Mouse (Mus musculus) midbrain, postnatal 0 days (tissue): ENCODE measurements around the gene Kcmf1. TPM values are rescaled to one million over a fixed set of nuclear protein-coding genes. Genes with fewer than 3 reads are reported as not detected.

ENCODE experiments used
- ATAC-seq: fragments of 200-750 bp; cut with Nextera tagmentation; 2 replicates; pipeline ENCODE4 v1.8.0; 2017; ENCODE audit warnings: moderate number of reproducible peaks, mild to moderate bottlenecking, moderate TSS enrichment, moderate library complexity; ENCODE audit not compliant: low FRiP score
- DNase-seq: peaks from one replicate; pipeline ENCODE4 v3.0.0-alpha.2; 2015; ENCODE audit warnings: low spot score
- H3K27ac ChIP-seq: fragments of 300-500 bp; sonication (generic); 2 replicates; pipeline ENCODE4 v1.5.1; 2014; ENCODE audit warnings: low read depth, mild to moderate bottlenecking, low read length, mixed read lengths
- H3K27me3 ChIP-seq: fragments of 300-500 bp; sonication (generic); 2 replicates; pipeline ENCODE4 v1.6.1; 2014; ENCODE audit warnings: low read length, control low read depth, mixed read lengths; ENCODE audit not compliant: insufficient read depth
- H3K36me3 ChIP-seq: fragments of 300-500 bp; sonication (generic); 2 replicates; pipeline ENCODE4 v1.6.1; 2014; ENCODE audit warnings: low read length, control low read depth, mixed read lengths; ENCODE audit not compliant: insufficient read depth
- H3K4me1 ChIP-seq: fragments of 300-500 bp; sonication (generic); 2 replicates; pipeline ENCODE4 v1.6.1; 2014; ENCODE audit warnings: mild to moderate bottlenecking, control low read depth, antibody characterized with exemption, low read length, mixed read lengths; ENCODE audit not compliant: insufficient read depth
- H3K4me2 ChIP-seq: fragments of 300-500 bp; sonication (generic); 2 replicates; pipeline ENCODE4 v1.6.1; 2014; ENCODE audit warnings: low read depth, mild to moderate bottlenecking, low read length, mixed read lengths; ENCODE audit not compliant: poor library complexity, severe bottlenecking
- H3K4me3 ChIP-seq: fragments of 300-500 bp; sonication (generic); 2 replicates; pipeline ENCODE4 v1.5.1; 2014; ENCODE audit warnings: low read depth, mild to moderate bottlenecking, low read length, moderate library complexity
- H3K9ac ChIP-seq: fragments of 300-500 bp; sonication (generic); replicated peaks from 2 replicates; pipeline ENCODE4 v1.6.1; 2014; ENCODE audit warnings: mild to moderate bottlenecking, low read length, moderate library complexity, mixed read lengths; ENCODE audit not compliant: poor library complexity, severe bottlenecking
- H3K9me3 ChIP-seq: fragments of 300-500 bp; sonication (generic); 2 replicates; pipeline ENCODE4 v1.6.1; 2016; ENCODE audit warnings: low read length, control low read depth
- CTCF ChIP-seq: IDR thresholded peaks from 2 replicates; pipeline ENCODE4 v1.5.1; 2016; ENCODE audit warnings: antibody characterized with exemption, mild to moderate bottlenecking
- WGBS: fragments of 180-500 bp; shearing (Covaris S2); extraction: QIAGEN DNeasy Blood & Tissue Kit; methylation state at CpG from one replicate; pipeline ENCODE4 v1.1.7; 2014; 5-methylcytosine and 5-hydroxymethylcytosine counted together
- polyA plus RNA-seq: library from polyadenylated mRNA; unstranded; fragments of >200 nt; fragmentation: Nextera tagmentation; extraction: Ambion mirVana; gene quantifications from 2 replicates; pipeline ENCODE4 v1.2.1, GENCODE M21; 2015
- total RNA-seq: library from RNA; depleted of rRNA; stranded (reverse); fragments of >200 nt; gene quantifications from 2 replicates; pipeline ENCODE4 v1.2.3, GENCODE M21; 2014

Kcmf1 gene
- total and polyA plus RNA-seq, 2 experiments from 2014 or later: 52.8 to 74.2 TPM

GRCm38 (mm10) chr6:72923381-72923780, 23.6 kb upstream of the Kcmf1 start:
- Histone ChIP-seq H3K9me3 (no peaks in the 10 kb centered on the region), H3K9ac (no peak overlapping the region), H3K36me3 (no peaks in the 10 kb centered on the region), H3K27me3 (no peaks in the 10 kb centered on the region), H3K4me3 (no peak overlapping the region), H3K4me1 (no peaks in the 10 kb centered on the region), H3K27ac (no peak overlapping the region), H3K4me2 (no peak overlapping the region)
- WGBS: 79% methylated on average over 8 of the region's 8 CpGs
- no peak for DNase-seq
- no peak for ATAC-seq
- TF ChIP-seq CTCF: no peak

- Histone ChIP-seq H3K36me3 (no peaks in the 10 kb centered on the region), H3K9ac (no peak overlapping the region), H3K4me2 (no peak overlapping the region), H3K9me3 (no peaks in the 10 kb centered on the region), H3K4me1 (no peaks in the 10 kb centered on the region), H3K4me3 (no peak overlapping the region), H3K27me3 (no peaks in the 10 kb centered on the region), H3K27ac (no peak overlapping the region)
- ATAC-seq (no peak), DNase-seq (no peak)
- no peak for TF ChIP-seq CTCF
- 98% methylated on average over 3 of the region's 3 CpGs for WGBS
Measured at GRCm38 (mm10) chr6:72921081-72921480, 21.3 kb upstream of the Kcmf1 start.

GRCm38 (mm10) chr6:72918510-72919033, 18.8 kb upstream of the Kcmf1 start:
- no peaks in the 10 kb centered on the region for H3K36me3 ChIP-seq
- H3K9ac ChIP-seq: no peak overlapping the region
- no peak overlapping the region for H3K4me3 ChIP-seq
- H3K9me3 ChIP-seq: no peaks in the 10 kb centered on the region
- H3K27me3 ChIP-seq: no peaks in the 10 kb centered on the region
- TF ChIP-seq CTCF: no peak
- DNase-seq: no peak
- H3K27ac ChIP-seq: no peak overlapping the region
- H3K4me2 ChIP-seq: no peak overlapping the region
- no peaks in the 10 kb centered on the region for H3K4me1 ChIP-seq
- WGBS: 57% methylated on average over 9 of the region's 9 CpGs
- ATAC-seq: no peak

GRCm38 (mm10) chr6:72916330-72916729, 16.6 kb upstream of the Kcmf1 start:
- Histone ChIP-seq H3K9me3 (no peaks in the 10 kb centered on the region), H3K27ac (no peak overlapping the region), H3K9ac (no peak overlapping the region), H3K36me3 (no peaks in the 10 kb centered on the region), H3K4me2 (no peak overlapping the region), H3K4me3 (no peak overlapping the region), H3K4me1 (no peaks in the 10 kb centered on the region), H3K27me3 (no peaks in the 10 kb centered on the region)
- no peak for TF ChIP-seq CTCF
- ATAC-seq (no peak), DNase-seq (no peak)
- WGBS: 85% methylated on average over 7 of the region's 7 CpGs

- no peak overlapping the region for H3K27ac ChIP-seq
- DNase-seq (no peak), ATAC-seq (no peak)
- H3K4me1 ChIP-seq: no peaks in the 10 kb centered on the region
- H3K4me3 ChIP-seq: no peak overlapping the region
- H3K9me3 ChIP-seq: no peaks in the 10 kb centered on the region
- H3K27me3 ChIP-seq: no peaks in the 10 kb centered on the region
- H3K36me3 ChIP-seq: no peaks in the 10 kb centered on the region
- 82% methylated on average over 6 of the region's 6 CpGs for WGBS
- H3K4me2 ChIP-seq: no peak overlapping the region
- no peak overlapping the region for H3K9ac ChIP-seq
- TF ChIP-seq CTCF: no peak
Measured at GRCm38 (mm10) chr6:72914087-72914749, 14.4 kb upstream of the Kcmf1 start.

- H3K27ac ChIP-seq: no peak overlapping the region
- TF ChIP-seq CTCF: no peak
- WGBS: 58% methylated on average over 4 of the region's 4 CpGs
Measured at GRCm38 (mm10) chr6:72911261-72911660, 11.5 kb upstream of the Kcmf1 start.

More at GRCm38 (mm10) chr6:72911261-72911660, 11.5 kb upstream of the Kcmf1 start:
- H3K4me1 ChIP-seq: no peaks in the 10 kb centered on the region
- ATAC-seq: no peak
- no peak overlapping the region for H3K9ac ChIP-seq
- no peak overlapping the region for H3K4me3 ChIP-seq
- no peaks in the 10 kb centered on the region for H3K36me3 ChIP-seq
- no peak for DNase-seq
- no peaks in the 10 kb centered on the region for H3K9me3 ChIP-seq
- H3K4me2 ChIP-seq: no peak overlapping the region
- H3K27me3 ChIP-seq: no peaks in the 10 kb centered on the region
